Mouse (Mus musculus) MEL (cell line): Measurements from ENCODE around the gene Ltbp3.

Experiments
- CHD1 ChIP-seq: IDR thresholded peaks from 2 replicates; pipeline ENCODE4 v1.6.1; 2012; ENCODE audit warnings: low read depth, mild to moderate bottlenecking, inconsistent platforms, low read length, improper control_type of control experiment
- CTCF ChIP-seq, 3 experiments: IDR thresholded peaks in 2 of 3; conservative IDR thresholded peaks in 1 of 3; 2 replicates each; pipeline ENCODE4 v1.5.1; 2011 to 2012; ENCODE audit warnings: low read length in 3 of 3, low read depth in 2 of 3, mild to moderate bottlenecking in 2 of 3, improper control_type of control experiment in 1 of 3, inconsistent platforms in 1 of 3, mixed read lengths in 1 of 3, moderate library complexity in 1 of 3; ENCODE audit not compliant: control insufficient read depth in 1 of 3, insufficient read depth in 1 of 3, poor library complexity in 1 of 3, severe bottlenecking in 1 of 3
- ETS1 ChIP-seq: IDR thresholded peaks from 2 replicates; pipeline ENCODE4 v1.6.1; 2012; ENCODE audit warnings: low read depth, mild to moderate bottlenecking, inconsistent platforms, low read length, improper control_type of control experiment, moderate library complexity
- GATA1 ChIP-seq: IDR thresholded peaks from 2 replicates; pipeline ENCODE4 v1.6.1; 2011; ENCODE audit warnings: low read depth, low read length, improper control_type of control experiment
- MAFK ChIP-seq: IDR thresholded peaks from 2 replicates; pipeline ENCODE4 v1.6.1; 2011; ENCODE audit warnings: low read depth, mild to moderate bottlenecking, low read length, improper control_type of control experiment, borderline replicate concordance
- MAX ChIP-seq: IDR thresholded peaks from 2 replicates; pipeline ENCODE4 v1.6.1; 2011; ENCODE audit warnings: low read length, improper control_type of control experiment
- MAZ ChIP-seq: IDR thresholded peaks from 2 replicates; pipeline ENCODE4 v1.6.1; 2012; ENCODE audit warnings: low read depth, mild to moderate bottlenecking, inconsistent platforms, low read length, improper control_type of control experiment
- POLR2A ChIP-seq, 2 experiments: IDR thresholded peaks; 2 replicates each; pipeline ENCODE4 v1.6.1; 2011 to 2012; ENCODE audit warnings: low read length in 2 of 2, mild to moderate bottlenecking in 2 of 2, control low read depth in 1 of 2, improper control_type of control experiment in 1 of 2, low read depth in 1 of 2, moderate library complexity in 1 of 2; ENCODE audit not compliant: control insufficient read depth in 1 of 2, insufficient read depth in 1 of 2, poor library complexity in 1 of 2
- SMC3 ChIP-seq: IDR thresholded peaks from 2 replicates; pipeline ENCODE4 v1.6.1; 2011; ENCODE audit warnings: low read depth, low read length, improper control_type of control experiment
- TAL1 ChIP-seq: IDR thresholded peaks from 2 replicates; pipeline ENCODE4 v1.6.1; 2012; ENCODE audit warnings: mild to moderate bottlenecking, inconsistent platforms, low read length, moderate library complexity, mixed read lengths
- UBTF ChIP-seq: IDR thresholded peaks from 2 replicates; pipeline ENCODE4 v1.6.1; 2012; ENCODE audit warnings: low read depth, mild to moderate bottlenecking, inconsistent platforms, low read length, improper control_type of control experiment, moderate library complexity, borderline replicate concordance; ENCODE audit not compliant: insufficient read depth
- ZNF384 ChIP-seq: IDR thresholded peaks from 2 replicates; pipeline ENCODE4 v1.6.1; 2012; ENCODE audit warnings: low read depth, mild to moderate bottlenecking, inconsistent platforms, low read length, improper control_type of control experiment

DNA sequence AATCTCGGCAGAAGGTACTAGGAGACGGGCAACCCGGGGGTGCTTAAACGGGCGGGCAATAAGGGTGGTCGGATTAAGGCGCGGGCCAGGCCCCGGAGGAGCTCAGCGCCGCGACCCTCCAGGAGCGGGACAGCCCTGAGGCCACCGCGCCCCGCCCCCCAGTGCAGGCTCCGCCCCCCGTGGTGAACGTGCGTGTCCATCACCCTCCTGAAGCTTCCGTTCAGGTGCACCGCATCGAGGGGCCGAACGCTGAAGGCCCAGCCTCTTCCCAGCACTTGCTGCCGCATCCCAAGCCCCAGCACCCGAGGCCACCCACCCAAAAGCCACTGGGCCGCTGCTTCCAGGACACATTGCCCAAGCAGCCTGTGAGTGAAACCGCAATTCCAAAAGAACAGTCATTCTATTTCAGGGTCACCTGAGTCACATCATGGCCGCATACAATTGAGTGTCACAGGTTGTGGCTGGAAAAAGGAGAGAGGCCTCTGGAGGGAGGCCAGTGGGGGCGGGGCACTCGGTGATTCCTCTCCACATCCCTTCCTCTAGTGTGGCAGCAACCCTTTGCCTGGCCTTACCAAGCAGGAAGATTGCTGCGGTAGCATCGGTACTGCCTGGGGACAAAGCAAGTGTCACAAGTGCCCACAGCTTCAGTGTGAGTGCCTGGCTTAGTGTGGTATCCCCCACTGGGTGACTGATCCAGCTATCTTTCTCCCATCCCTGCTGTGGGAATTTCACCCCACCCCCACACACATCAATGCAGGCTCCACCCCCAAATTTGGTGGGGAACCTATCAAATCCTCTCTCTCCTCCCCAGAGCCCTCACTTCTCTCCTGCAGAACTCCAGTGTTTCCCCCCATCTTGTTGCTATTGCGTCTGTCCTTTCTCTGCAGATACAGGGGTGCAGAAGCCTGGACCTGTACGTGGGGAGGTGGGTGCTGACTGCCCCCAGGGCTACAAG, 5.3 kb downstream of the Ltbp3 start:
- no peak for TF ChIP-seq CTCF (IDR thresholded peaks at IDR 0.05 in 2 of 3, conservative IDR thresholded peaks at IDR 0.05 in 1 of 3; ENCODE audit: control insufficient read depth in 1 of 3, insufficient read depth in 1 of 3, low read depth in 2 of 3, low read length in 3 of 3, poor library complexity in 1 of 3, severe bottlenecking in 1 of 3)
- TF ChIP-seq ZNF384 = no peak
- TF ChIP-seq SMC3 = no peak
- TF ChIP-seq UBTF = no peak
- no peak for TF ChIP-seq TAL1
- no peak for TF ChIP-seq MAFK
- TF ChIP-seq POLR2A (IDR thresholded peaks at IDR 0.05; ENCODE audit: control insufficient read depth in 1 of 2, insufficient read depth in 1 of 2, low read depth in 1 of 2, low read length in 2 of 2, poor library complexity in 1 of 2) = no peak
- TF ChIP-seq GATA1 = no peak
- TF ChIP-seq MAX = no peak
- TF ChIP-seq CHD1 = no peak
- TF ChIP-seq ETS1 = no peak
- TF ChIP-seq MAZ = no peak
